Mouse (Mus musculus): ENCODE results near the gene LTO1. TPM values are rescaled to one million over a fixed set of nuclear protein-coding genes. Genes with fewer than 3 reads are reported as not detected.
"Not testable (repeated sequence)": the region's sequence is repeated elsewhere in the genome, so short reads cannot be mapped to it uniquely, and the experiment has no call there.

The LTO1 gene
- total RNA-seq (2015) (10.2 and 10.3 TPM in 2 replicates), total RNA-seq (2017) (27.4 and 42.9 TPM in 2 replicates)

DNA sequence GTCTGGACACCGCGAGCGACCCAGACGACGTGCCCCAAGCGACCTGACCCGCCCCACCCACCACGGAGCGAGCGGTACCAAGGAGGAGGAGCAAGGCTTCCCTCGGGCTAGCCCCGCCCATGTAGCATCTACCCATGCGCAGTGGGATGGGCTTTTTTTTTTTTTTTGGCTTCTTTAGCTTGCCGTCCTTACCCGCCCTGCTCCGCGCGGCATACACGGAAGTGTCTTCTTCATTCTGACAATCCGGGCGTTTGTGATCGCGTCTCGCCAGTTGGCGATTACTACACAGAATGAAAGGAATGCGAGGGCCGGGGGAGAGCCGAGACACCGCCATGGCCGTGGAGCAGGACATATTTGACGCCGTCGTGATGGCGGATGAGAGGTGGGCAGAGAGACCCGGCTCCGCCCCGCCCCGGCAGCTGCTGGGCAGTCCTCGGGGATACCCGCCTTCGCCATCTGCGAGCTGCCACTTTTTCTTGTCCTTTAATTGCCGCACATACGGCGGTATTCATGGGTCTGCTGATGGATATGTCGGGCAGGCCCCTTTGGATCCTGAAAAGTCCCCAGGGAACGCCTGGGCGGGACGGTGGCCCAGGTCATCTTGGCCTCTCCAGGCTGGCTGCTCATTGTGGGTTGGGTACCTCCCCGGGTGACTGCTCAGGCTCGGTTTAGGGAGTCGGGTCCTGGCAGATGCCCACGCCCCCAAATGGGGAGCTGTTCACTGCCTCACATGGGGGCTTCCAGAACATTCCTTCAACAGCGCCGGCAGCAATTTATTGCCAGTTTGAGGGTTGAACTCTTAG, at the start of gene LTO1:
Gene LTO1 (plus strand): TSS at position 153 of the 803 bp plus-strand sequence.
- ATAC-seq (replicated peaks; ENCODE audit: poor library complexity), result peak; percentile 91

DNA sequence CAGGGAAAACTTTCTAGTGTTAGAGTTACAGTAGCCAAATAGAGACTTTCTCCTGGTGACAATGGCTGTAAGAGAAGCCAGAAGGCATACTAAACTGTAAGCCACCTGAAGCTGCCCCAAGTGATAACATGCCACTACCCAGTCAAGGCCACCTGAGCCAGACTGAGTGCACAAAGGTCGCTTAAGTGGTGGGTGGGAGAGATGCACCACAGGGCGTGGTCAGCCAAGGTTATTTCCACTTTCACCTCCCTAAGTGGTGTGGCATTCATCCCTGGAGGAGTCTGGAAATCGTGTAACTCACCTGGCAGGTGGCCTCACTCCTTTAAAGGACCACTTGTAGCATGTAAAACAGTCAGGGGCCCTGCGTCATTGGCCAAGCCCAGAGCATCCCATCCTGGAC, 47.7 kb upstream of the LTO1 start:
- no peak for ATAC-seq (replicated peaks; ENCODE audit: poor library complexity)

DNA sequence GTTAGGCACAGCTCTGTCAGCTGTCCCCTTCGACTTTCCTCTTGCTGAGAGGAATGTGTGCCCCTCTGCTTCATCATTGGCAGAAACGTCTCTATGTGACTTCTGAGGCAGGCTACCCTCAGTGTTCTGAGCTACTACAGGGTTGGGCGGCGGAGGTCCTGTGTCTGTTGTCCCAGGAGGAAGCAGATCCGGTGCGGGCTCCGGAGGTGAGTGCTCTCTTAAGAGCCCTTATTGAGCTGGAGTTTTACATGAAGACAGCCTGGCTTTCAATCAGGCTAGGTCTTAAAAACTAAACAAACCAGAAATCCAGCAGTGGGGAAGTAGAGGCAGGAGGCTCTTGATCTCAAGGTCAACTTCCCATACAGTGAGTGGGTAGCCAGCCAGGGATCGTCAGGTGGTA, 47.3 kb upstream of the LTO1 start:
- no peak for ATAC-seq (replicated peaks; ENCODE audit: poor library complexity)

DNA sequence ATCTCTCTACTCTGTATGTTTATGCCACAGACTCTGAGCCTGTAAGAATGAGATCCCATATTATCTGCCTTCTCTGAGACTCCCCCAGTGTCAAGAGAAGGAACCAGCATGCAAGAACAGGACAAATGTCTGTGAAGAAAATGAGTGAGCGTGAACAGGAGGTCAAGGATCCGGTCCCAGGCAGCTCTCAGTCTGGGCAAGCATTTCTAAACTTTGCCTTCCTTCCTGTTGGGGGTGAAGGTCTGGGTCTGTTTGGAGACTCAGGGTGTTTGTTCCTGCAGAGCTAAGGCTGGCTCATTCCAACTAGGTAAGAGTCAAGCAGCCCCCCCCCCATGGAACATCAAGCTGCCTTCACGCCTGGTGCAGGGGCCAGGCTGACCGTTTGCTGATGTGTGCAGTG, 42.5 kb upstream of the LTO1 start:
- no peak for ATAC-seq (replicated peaks; ENCODE audit: poor library complexity)

DNA sequence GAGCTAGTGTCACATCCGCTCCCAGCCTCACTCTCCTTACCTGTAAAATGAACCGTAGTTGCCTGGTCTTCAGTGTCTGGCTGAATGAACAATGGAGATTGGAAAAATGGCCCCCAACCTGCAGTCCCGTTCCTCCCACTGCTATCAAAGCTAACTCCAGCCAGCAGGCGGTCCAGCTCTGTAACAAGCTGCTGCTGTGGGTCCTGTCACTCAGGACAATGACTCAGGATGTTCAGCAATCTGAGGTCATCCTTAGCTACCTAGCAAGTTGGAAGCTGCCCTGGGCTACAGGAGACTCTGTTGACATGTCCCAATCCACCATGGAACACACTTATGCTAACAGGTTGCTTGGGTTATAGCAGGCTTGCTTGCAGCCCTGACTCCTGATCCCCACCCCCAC, 41.7 kb upstream of the LTO1 start:
- ATAC-seq (replicated peaks; ENCODE audit: poor library complexity), result no peak

DNA sequence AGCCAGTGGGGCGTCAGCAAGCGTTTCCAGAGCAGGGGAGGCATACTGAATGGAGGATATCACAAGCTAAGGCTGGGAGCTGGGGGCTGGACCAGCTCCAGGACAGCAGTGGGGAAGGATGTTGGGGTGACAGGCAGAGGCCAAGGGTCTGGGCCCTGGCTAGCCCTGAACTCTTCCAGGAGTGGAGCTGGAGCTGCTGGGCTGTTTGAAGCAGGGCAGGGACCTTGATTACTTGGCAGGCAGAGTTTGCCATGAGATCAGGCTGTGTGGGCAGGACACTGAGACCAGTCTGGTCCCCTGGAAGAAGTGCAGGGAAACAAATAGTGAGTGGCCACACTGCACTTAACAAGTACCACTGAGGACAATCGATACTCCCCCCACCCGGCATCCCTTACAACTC, 40.7 kb upstream of the LTO1 start:
- no peak for ATAC-seq (replicated peaks; ENCODE audit: poor library complexity)

DNA sequence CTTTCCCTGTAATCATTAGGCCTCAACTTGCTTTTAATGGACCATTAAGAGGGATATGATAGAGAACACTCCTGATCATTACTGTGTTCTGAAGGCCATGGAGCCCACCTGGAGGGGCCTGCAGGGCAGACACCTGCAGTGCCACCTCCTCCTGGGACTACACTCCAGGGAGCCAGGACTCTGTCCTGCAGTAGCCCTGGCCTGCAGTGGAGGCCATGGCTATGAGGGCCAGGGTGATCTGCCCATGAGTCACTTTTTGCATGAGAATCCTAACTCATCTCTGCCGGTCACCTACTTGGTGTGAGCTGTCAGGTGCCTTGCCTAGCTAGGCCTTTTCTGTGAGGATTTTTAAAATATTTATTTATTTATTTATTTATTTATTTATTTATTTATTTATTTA, 36.5 kb upstream of the LTO1 start:
- no peak for ATAC-seq (replicated peaks; ENCODE audit: poor library complexity)

DNA sequence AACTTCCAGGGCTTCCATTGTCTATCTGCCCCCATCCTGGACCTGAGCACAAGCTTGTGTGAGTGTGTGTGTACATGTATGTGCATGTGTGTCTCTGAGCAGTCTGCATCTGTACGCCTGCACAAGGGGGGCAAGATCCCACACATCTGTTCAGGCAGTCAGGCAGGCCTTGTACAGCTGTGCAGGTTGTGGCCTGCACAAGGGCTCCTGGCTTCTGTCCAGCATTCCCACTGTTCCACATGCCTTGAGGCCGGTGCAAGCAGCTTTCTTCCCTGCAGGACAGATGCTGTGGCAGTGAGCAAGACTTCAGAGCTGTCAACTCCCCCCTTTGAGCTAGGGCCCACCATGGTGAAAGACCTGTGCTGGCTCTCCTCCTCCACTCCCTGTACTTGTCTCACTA, 31.8 kb upstream of the LTO1 start:
- ATAC-seq (replicated peaks; ENCODE audit: poor library complexity), result no peak

DNA sequence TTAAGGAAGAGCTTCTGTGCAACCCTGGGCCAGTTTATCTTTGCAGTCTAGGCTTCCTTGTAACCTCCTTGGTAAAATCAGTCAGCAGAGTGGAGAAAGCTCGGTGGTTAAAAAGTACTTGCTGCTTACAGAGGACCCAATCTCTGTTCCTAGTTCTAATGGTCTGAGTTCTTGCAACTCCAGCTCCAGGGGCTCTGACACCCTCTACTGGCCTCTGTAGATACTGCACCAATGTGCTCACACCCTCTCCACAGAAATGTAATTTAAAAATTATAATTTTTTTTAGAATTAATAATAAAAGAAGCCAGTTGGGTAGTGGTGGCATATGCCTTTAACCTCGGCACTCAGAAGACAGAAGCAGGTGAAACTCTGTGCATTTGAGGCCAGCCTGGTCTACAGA, 27.2 kb upstream of the LTO1 start:
- peak; percentile 68 for ATAC-seq (replicated peaks; ENCODE audit: poor library complexity)

DNA sequence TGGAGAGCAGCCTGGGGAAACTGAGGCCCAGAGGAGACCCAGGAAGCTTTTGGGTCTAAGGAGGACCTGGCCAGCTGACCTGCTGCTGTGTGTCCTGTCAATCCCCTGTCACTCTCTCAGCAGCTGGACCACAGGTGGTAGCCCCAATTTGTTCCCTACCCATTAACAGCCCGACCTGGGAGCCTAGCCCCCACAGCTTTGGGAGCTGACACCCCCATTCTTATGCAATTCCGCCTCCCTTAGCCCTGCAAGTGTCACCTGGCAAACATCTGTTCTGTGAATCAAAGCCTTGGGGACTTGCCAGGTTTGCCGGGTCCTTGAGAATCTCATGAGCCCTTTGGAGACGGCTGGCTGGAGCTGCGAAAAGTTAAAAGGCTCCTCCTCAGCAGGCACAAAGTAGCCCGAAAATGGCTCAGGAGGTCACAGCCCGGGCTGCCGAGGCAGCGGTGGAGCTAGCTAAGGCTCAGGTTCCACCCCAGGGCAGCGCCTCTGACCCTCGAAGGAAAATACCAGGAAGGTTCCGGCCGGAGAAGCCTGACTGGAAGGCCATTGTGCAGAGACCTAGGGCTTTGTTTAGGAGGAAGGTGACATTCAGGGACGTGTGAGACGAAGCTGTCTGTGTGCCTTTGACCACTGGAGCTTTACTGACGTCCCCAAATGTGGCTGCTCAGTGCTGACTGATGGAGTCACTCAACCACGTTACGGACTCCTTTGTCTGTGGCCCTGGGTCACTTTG, 26.2 kb upstream of the LTO1 start:
- no peak for ATAC-seq (replicated peaks; ENCODE audit: poor library complexity)

DNA sequence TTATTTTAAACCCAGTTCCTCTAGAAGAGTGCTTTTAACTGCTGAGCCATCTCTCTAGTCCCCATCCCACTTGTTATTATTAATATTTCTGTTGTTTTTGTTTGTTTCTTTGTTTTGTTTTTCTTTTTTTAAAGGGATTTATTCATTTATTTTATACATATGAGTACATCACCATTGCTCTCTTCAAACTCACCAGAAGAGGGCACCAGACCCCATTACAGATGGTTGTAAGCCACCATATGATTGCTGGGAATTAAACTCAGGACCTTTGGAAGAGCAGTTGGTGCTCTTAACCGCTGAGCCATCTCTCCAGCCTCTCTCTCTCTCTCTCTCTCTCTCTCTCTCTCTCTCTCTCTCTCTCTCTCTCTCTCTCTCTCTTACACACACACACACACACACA, 24.2 kb upstream of the LTO1 start:
- not testable (repeated sequence) for ATAC-seq (replicated peaks; ENCODE audit: poor library complexity)

DNA sequence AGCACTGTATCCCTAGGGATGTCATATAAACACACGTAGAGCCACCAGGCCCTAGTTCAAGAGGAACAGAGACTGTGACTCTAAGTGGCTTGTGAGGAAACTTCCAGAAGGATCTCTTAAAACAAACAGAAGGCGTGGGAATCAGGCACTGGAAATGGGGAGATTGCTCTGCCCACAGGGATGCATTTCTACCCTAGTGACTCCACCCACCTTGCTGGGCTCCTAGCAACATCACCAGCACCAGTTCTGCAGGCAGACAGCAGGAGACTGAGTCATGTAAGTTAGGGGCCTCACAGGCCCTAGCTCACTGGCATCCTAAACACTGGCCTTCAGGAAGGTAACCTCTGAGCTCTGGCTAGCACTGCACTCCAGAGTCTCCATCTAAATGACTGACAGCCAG, 23.0 kb upstream of the LTO1 start:
- ATAC-seq (replicated peaks; ENCODE audit: poor library complexity), result no peak

DNA sequence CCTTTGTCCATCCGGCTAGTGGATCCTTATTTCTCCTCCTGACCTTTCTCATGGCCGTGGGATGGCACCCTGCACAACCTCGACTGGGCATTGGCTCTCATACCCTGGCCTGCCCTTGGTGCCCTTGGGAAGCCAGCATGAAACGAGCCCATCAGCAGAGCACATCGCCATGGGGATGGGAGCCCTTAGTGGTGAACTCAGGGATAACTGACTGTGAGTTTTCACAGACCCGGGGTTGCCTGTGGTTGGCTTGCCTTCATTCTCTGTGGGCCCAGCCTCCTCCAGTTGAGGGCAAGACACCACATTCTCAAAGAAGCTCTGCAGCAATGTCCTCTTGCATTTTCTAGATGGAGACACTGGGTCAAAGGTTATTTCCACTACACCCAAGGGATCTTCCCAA, 22.6 kb upstream of the LTO1 start:
- no peak for ATAC-seq (replicated peaks; ENCODE audit: poor library complexity)

DNA sequence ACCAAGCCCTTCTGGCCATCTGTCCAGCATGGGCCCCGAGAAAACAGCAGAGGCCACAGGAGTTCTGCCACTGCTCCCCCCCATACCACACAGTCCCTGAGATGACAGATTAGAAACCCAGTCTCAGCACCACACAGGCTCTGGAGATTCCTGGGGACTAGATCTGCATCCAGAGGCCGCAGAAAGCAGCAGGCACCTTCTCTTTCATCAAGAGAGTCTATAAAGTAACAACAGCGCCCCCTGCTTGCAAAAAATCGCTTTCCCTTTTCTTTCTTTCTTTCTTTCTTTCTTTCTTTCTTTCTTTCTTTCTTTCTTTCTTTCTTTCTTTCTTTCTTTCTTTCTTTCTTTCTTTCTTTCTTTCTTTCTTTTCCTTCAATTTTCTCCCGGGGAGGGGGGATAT, 20.7 kb upstream of the LTO1 start:
- ATAC-seq (replicated peaks; ENCODE audit: poor library complexity), result 0 out of 2 replicates have a peak, but pooled peaks have one; percentile 32

DNA sequence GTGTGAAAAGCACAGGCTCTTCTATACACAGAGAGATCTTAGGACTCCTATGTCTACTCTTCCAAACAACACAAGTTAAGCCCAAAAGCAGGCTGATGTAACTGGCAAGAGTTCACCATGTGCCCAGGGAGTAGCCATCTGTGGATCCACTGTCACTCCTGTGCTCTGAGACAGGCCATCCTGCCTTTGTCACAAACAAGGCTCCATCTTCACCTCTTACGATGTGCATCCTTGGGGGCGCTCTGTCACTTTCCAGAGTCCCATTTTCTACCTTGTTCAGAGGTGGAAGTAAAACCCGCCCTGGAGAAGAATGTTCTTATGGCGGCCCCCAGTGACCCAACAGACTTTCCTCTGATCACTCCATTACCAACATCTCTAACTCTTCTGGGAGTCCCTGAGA, 20.2 kb upstream of the LTO1 start:
- ATAC-seq (replicated peaks; ENCODE audit: poor library complexity), result no peak

DNA sequence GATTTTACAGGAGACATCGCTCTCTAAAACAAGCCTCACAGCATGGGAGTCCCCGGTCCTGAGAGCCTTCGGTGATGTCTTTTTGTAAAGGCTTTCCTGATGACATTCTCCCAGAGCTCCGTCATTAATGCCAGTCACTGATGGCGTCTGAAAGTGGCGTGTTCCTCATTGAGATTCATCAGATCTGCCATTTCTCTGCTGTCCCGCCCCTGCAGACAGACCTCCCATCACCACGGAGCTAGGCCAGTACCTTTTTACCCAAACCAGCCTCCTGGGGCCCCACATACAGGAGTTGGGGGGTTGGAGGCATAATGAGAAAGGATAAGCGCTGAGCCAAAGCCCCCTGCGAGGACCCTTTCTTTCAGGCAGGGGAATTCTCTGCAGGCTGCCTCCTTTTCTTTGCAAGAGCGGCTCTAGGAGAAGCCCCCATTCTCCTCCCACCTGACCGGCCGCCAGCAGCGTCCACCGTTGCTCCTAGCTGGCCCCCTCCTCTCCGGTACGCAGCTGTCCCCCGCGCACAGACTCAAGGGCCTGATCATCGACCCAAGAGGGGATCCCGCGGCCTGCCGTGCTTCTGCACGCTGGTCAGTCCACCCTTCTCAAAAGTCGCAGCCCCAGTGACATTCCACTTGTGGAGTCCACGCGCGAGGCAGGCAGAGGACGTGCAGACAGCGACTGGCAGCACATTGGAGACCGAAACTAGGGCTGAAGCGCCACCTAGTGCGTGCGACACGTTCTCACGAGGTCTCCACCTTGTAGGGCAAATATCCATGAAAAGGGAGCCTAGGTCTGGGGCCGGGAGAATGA, 19.4 kb upstream of the LTO1 start:
- ATAC-seq (replicated peaks; ENCODE audit: poor library complexity), result peak; percentile 86

DNA sequence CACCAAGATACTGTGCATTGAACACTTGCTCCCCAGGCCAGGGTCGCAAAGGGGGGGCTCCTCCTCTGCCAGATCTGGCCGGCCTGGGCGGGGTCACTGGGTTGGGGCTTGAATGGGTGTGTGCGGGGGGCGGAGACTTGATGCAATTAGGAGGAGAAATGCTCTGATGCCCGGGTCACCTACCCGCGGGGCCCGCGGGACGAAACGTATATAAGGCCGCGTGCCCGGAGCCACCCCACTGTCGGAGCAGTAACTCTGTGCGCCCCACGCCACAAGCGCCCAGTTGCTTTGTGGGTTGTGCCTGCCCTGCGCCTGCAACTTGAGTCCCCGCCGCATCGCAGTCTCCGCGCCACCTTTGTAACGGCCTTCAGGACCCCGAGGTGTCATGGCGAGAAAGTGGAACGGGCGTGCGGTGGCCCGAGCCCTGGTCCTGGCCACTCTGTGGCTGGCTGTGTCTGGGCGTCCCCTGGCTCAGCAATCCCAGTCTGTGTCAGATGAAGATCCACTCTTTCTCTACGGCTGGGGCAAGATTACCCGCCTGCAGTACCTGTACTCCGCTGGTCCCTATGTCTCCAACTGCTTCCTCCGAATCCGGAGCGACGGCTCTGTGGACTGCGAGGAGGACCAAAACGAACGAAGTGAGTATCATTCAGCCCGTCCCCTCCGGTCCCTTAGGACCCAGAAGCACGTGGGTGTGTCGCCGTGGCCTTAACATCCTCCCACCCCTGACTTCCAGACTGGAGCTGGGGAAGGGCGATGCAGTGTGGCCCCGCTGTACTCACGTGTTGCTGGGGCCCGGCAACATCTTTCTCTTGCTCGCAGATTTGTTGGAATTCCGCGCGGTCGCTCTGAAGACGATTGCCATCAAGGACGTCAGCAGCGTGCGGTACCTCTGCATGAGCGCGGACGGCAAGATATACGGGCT, 18.3 kb upstream of the LTO1 start, which contains the start of gene Fgf15:
Gene Fgf15 (plus strand): TSS at position 238 of the 925 bp plus-strand sequence.
- ATAC-seq (replicated peaks; ENCODE audit: poor library complexity), result peak; percentile 15

DNA sequence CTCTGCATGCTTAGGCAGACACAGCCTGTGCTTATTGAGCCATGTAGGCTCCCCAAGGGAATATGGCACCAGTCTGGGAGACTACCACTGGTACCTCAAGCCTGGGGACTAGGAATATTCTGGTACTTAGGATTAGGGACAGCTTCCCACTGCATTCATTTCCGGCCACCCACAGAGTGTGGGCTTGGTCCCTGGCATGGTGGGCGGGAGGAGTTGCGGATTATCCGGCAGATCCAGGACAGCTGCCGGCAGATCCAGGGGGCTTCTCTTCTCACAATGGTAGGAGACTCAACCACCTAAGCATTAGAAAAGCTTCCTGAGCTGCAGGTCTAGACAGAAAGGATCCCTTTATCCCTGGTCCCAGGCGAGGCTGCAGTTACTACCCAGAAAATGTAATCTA, 16.4 kb upstream of the LTO1 start:
- no peak for ATAC-seq (replicated peaks; ENCODE audit: poor library complexity)

DNA sequence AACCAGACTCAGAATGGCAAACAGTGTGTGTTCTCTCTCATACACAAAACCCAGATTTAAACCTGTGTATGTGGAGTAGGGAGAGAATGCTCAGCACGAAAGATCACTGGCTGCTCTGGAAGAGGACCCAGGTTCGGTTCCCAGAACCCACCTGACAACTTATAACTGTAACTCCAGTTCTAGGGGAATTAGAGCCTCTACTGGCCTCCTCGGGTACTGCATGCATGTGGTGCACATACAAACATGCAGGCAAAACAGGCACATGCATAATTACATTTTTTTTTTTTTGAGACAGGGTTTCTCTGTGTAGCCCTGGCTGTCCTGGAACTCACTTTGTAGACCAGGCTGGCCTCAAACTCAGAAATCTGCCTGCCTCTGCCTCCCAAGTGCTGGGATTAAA, 9.4 kb upstream of the LTO1 start:
- not testable (repeated sequence) for ATAC-seq (replicated peaks; ENCODE audit: poor library complexity)

DNA sequence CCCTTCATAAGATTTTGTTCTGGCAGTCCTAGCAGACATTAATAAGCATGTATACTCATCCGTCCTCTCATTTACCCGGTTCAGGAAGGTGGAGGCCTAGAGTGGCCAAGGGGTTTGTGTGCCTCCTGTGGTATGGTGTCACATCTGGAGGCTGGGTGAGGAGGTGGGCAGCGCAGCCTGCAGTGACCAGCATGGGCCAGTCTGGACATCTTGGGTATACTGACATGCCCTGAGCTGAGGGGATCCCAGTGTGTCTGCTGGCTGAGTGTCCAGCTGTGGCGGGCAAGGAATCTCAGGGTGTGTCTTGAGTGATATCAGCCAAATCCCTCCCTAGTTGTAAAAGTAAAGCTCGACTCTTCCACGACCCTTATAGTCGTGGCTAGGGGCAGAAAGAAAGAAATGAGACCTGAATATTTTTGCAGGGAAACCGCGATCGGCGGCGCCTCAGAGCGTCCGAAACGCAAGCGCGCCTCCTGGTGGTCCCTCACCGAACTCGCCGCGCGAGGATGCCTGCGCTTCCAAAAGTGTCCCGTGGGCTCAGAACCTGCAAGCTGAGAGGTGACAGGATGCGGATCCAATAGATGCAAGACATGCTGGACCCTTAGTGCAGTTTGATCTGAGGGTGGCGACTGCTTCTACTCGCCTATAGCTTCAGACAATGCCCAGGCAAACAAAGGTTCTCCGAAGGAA, 8.0 kb upstream of the LTO1 start:
- ATAC-seq (replicated peaks; ENCODE audit: poor library complexity), result peak; percentile 92
